In the genomic region with DNA sequence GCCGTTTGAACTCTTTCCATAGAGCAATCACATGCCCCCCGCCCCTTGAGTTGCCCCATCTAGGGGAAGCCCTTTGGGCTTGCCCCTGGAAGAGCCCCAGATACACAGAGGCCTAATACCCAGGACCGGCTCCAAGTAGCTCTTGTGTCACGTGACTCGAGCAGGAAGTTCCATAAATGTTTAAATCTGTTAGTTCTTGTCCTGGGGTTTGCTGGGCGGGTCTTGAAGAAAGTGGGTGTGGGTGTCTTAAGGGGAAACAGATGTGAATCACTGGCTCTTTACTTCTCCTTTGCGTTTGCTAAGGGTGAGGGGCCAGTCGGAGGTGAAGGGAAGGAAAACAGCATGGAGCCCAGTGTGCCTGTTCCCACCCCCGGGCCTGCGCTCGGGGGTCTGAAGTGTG, we compare ENCODE assay signal across 8 mouse cellular contexts. TPM values are rescaled to one million over a fixed set of nuclear protein-coding genes. Genes with fewer than 3 reads are reported as not detected.
DNase-seq lines count a peak whose midpoint lies in the region; ATAC-seq and TF ChIP-seq lines count a peak whose summit lies in the region.

No protein-coding gene starts in this region.

- no peak for TF ChIP-seq POLR2A in bone marrow, adult 2 months (IDR thresholded peaks at IDR 0.05; ENCODE audit: borderline replicate concordance, control insufficient read depth, low read depth, low read length)

- WGBS in bone marrow, adult 2 months = 6% methylated on average over 11 of the region's 11 CpGs
- 46% methylated on average over 11 of the region's 11 CpGs for WGBS in intestine, embryonic 14.5 days
- WGBS in midbrain, embryonic 13.5 days = 72% methylated on average over 11 of the region's 11 CpGs

- no peaks in the 10 kb centered on the region for H3K36me3 ChIP-seq in intestine, embryonic 14.5 days (ENCODE audit: control insufficient read depth, insufficient read depth, low read length)
- no peaks in the 10 kb centered on the region for H3K36me3 ChIP-seq in midbrain, embryonic 13.5 days

- DNase-seq in gastrocnemius, adult 2 months = peak; percentile 44
- DNase-seq in gastrocnemius, postnatal 10 days = no peak
- DNase-seq in intestine, embryonic 14.5 days (ENCODE audit: low spot score) = no peak
- DNase-seq in layer of hippocampus, adult 9-10 months (ENCODE audit: low spot score) = no peak
- no peak for DNase-seq in adrenal gland, adult 8-10 months

- H3K27me3 ChIP-seq in intestine, embryonic 14.5 days (replicated peaks; ENCODE audit: control insufficient read depth, insufficient read depth, low read length) = peaks cover 17% of the 10 kb centered on the region
- peaks cover 41% of the 10 kb centered on the region for H3K27me3 ChIP-seq in midbrain, embryonic 13.5 days

- ATAC-seq in intestine, embryonic 14.5 days (replicated peaks; ENCODE audit: low FRiP score, low TSS enrichment, low read depth) = no peak
- no peak for ATAC-seq in midbrain, embryonic 13.5 days
- ATAC-seq in erythroblast, adult 5-6 weeks (replicated peaks; ENCODE audit: low FRiP score, poor library complexity, severe bottlenecking) = no peak

- H3K4me1 ChIP-seq in bone marrow, adult 2 months (ENCODE audit: control insufficient read depth, insufficient read depth, low read length) = peaks cover 3% of the 10 kb centered on the region
- H3K4me1 ChIP-seq in intestine, embryonic 14.5 days (replicated peaks; ENCODE audit: control insufficient read depth, insufficient read depth, low read length) = peaks cover 19% of the 10 kb centered on the region
- peaks cover 14% of the 10 kb centered on the region for H3K4me1 ChIP-seq in midbrain, embryonic 13.5 days (replicated peaks)

- H3K9me3 ChIP-seq in intestine, embryonic 14.5 days (ENCODE audit: control insufficient read depth, low read length) = no peaks in the 10 kb centered on the region
- no peaks in the 10 kb centered on the region for H3K9me3 ChIP-seq in midbrain, embryonic 13.5 days

- H3K4me3 ChIP-seq in gastrocnemius, adult 2 months = peak overlapping the region; percentile 86
- peak overlapping the region; percentile 30 for H3K4me3 ChIP-seq in bone marrow, adult 2 months (replicated peaks; ENCODE audit: control insufficient read depth, low read depth, low read length)
- no peak overlapping the region for H3K4me3 ChIP-seq in intestine, embryonic 14.5 days (ENCODE audit: low read depth, low read length)
- no peak overlapping the region for H3K4me3 ChIP-seq in midbrain, embryonic 13.5 days (replicated peaks)

- no peak overlapping the region for H3K9ac ChIP-seq in intestine, embryonic 14.5 days (ENCODE audit: low read length)
- H3K9ac ChIP-seq in midbrain, embryonic 13.5 days (replicated peaks) = no peak overlapping the region

- TF ChIP-seq CTCF in gastrocnemius, adult 2 months (IDR thresholded peaks at IDR 0.05) = no peak
- no peak for TF ChIP-seq CTCF in bone marrow, adult 2 months (IDR thresholded peaks at IDR 0.05; ENCODE audit: control insufficient read depth, insufficient read depth, low read length)

- no peak overlapping the region for H3K27ac ChIP-seq in gastrocnemius, adult 2 months
- H3K27ac ChIP-seq in bone marrow, adult 2 months (ENCODE audit: control insufficient read depth, insufficient read depth, low read depth, low read length, poor library complexity) = peak overlapping the region; percentile 24; the same call in 1 of the 2 replicates
- H3K27ac ChIP-seq in intestine, embryonic 14.5 days (ENCODE audit: low read depth) = no peak overlapping the region
- no peak overlapping the region for H3K27ac ChIP-seq in midbrain, embryonic 13.5 days

- peak overlapping the region; percentile 29 for H3K4me2 ChIP-seq in intestine, embryonic 14.5 days (ENCODE audit: low read length)
- H3K4me2 ChIP-seq in midbrain, embryonic 13.5 days (replicated peaks) = peak overlapping the region; percentile 13; the same call in 1 of the 2 replicates

- intact Hi-C loops in gastrocnemius, adult 2 months (cut with DNase I) = no loop called here

RNA-seq across cellular contexts. Expression of gene Adora2b, which starts 2.3 kb away (rescaled TPM):
- total RNA-seq in gastrocnemius, adult 2 months (2021) = under 1 TPM; 0.26 to 0.95 TPM
- total RNA-seq in gastrocnemius, postnatal 10 days (2021) = 1 to 10 TPM in 1 of 2 experiments, under 1 TPM in 1; 0.88 to 1.3 TPM
- 0.52 TPM in 1 of 2 replicates, not detected in the other for polyA plus RNA-seq in bone marrow, adult 2 months (2011; ENCODE audit: insufficient read depth, insufficient read length, low replicate concordance, missing spikeins)
- 4.3 and 4.4 TPM in 2 replicates for polyA plus RNA-seq in intestine, embryonic 14.5 days (2014; fragmentation: Nextera tagmentation; extraction: Ambion mirVana)
- 2.9 and 3.1 TPM in 2 replicates for polyA plus RNA-seq in midbrain, embryonic 13.5 days (2015; fragmentation: Nextera tagmentation; extraction: Ambion mirVana)
- total RNA-seq in erythroblast, adult 5-6 weeks (2015; ENCODE audit: low replicate concordance) = 2.7 and 3.8 TPM in 2 replicates
- total RNA-seq in erythroblast, adult 5-6 weeks (2017; ENCODE audit: low replicate concordance) = 0.70 and 2.6 TPM in 2 replicates
- total RNA-seq in adrenal gland, adult 8-10 months (2022) = 1 to 10 TPM; 1.0 to 2.8 (median 1.2) TPM

RNA-seq across cellular contexts. Expression of gene Zswim7, which starts 30.1 kb away (rescaled TPM):
- 10 to 100 TPM; 33.5 to 40.6 TPM for total RNA-seq in gastrocnemius, adult 2 months (2021)
- 10 to 100 TPM; 15.2 to 17.9 TPM for total RNA-seq in gastrocnemius, postnatal 10 days (2021)
- 7.8 and 8.6 TPM in 2 replicates for polyA plus RNA-seq in bone marrow, adult 2 months (2011; ENCODE audit: insufficient read depth, insufficient read length, low replicate concordance, missing spikeins)
- 24.7 and 27.9 TPM in 2 replicates for polyA plus RNA-seq in intestine, embryonic 14.5 days (2014; fragmentation: Nextera tagmentation; extraction: Ambion mirVana)
- polyA plus RNA-seq in midbrain, embryonic 13.5 days (2015; fragmentation: Nextera tagmentation; extraction: Ambion mirVana) = 9.4 and 12.0 TPM in 2 replicates
- 0.96 and 2.5 TPM in 2 replicates for total RNA-seq in erythroblast, adult 5-6 weeks (2015; ENCODE audit: low replicate concordance)
- total RNA-seq in erythroblast, adult 5-6 weeks (2017; ENCODE audit: low replicate concordance) = not detected in 2 replicates
- total RNA-seq in adrenal gland, adult 8-10 months (2022) = 10 to 100 TPM; 12.1 to 19.5 (median 16.7) TPM

RNA-seq across cellular contexts. Expression of gene Ttc19, which starts 30.2 kb away (rescaled TPM):
- 10 to 100 TPM; 37.4 to 50.1 TPM for total RNA-seq in gastrocnemius, adult 2 months (2021)
- total RNA-seq in gastrocnemius, postnatal 10 days (2021) = 10 to 100 TPM; 21.3 to 23.0 TPM
- 2.6 and 4.2 TPM in 2 replicates for polyA plus RNA-seq in bone marrow, adult 2 months (2011; ENCODE audit: insufficient read depth, insufficient read length, low replicate concordance, missing spikeins)
- 15.6 and 17.8 TPM in 2 replicates for polyA plus RNA-seq in intestine, embryonic 14.5 days (2014; fragmentation: Nextera tagmentation; extraction: Ambion mirVana)
- polyA plus RNA-seq in midbrain, embryonic 13.5 days (2015; fragmentation: Nextera tagmentation; extraction: Ambion mirVana) = 31.7 and 38.2 TPM in 2 replicates
- total RNA-seq in erythroblast, adult 5-6 weeks (2015; ENCODE audit: low replicate concordance) = 0.19 and 1.5 TPM in 2 replicates
- 0.70 and 2.9 TPM in 2 replicates for total RNA-seq in erythroblast, adult 5-6 weeks (2017; ENCODE audit: low replicate concordance)
- total RNA-seq in adrenal gland, adult 8-10 months (2022) = 10 to 100 TPM; 23.7 to 26.7 (median 25.8) TPM

Comparison
In these comparisons a context has a peak if more than half of its experiments do, and no peak if none do; other contexts are left out.
1. H3K4me3 ChIP-seq: peak in gastrocnemius, adult 2 months (single experiment) and bone marrow, adult 2 months (single experiment); none in intestine, embryonic 14.5 days (single experiment) and midbrain, embryonic 13.5 days (single experiment).
2. RNA of gene Ttc19, which starts 30.2 kb away (total RNA-seq): 37.4 to 50.1 TPM in gastrocnemius, adult 2 months, 23.7 to 26.7 TPM in adrenal gland, adult 8-10 months and 21.3 to 23.0 TPM in gastrocnemius, postnatal 10 days; 0.19 to 2.9 TPM in erythroblast, adult 5-6 weeks; every median in the first group is over 4 times any median in the second.